Mouse (Mus musculus) midbrain, embryonic 15.5 days (tissue): ENCODE data around the gene 2210407C18Rik. TPM values are rescaled to one million over a fixed set of nuclear protein-coding genes. Genes with fewer than 3 reads are reported as not detected.

Experiments
- ATAC-seq: fragments of 200-750 bp; cut with Nextera tagmentation; replicated peaks from 2 replicates; pipeline ENCODE4 v1.8.0; 2017; ENCODE audit warnings: moderate TSS enrichment
- H3K27ac ChIP-seq: fragments of 300-500 bp; sonication (generic); 2 replicates; pipeline ENCODE4 v1.5.1; 2015; ENCODE audit warnings: mild to moderate bottlenecking, inconsistent platforms
- H3K27me3 ChIP-seq: fragments of 300-500 bp; sonication (generic); replicated peaks from 2 replicates; pipeline ENCODE4 v1.6.1; 2015; ENCODE audit warnings: inconsistent platforms
- H3K36me3 ChIP-seq: fragments of 300-500 bp; sonication (generic); replicated peaks from 2 replicates; pipeline ENCODE4 v1.6.1; 2015; ENCODE audit warnings: inconsistent platforms
- H3K4me1 ChIP-seq: fragments of 300-500 bp; sonication (generic); 2 replicates; pipeline ENCODE4 v1.6.1; 2015; ENCODE audit warnings: inconsistent platforms
- H3K4me2 ChIP-seq: fragments of 300-500 bp; sonication (generic); 2 replicates; pipeline ENCODE4 v1.6.1; 2015; ENCODE audit warnings: inconsistent platforms, mild to moderate bottlenecking, moderate library complexity
- H3K4me3 ChIP-seq: fragments of 300-500 bp; sonication (generic); 2 replicates; pipeline ENCODE4 v1.5.1; 2015; ENCODE audit warnings: mild to moderate bottlenecking, inconsistent platforms
- H3K9ac ChIP-seq: fragments of 300-500 bp; sonication (generic); 2 replicates; pipeline ENCODE4 v1.6.1; 2015; ENCODE audit warnings: mild to moderate bottlenecking, inconsistent platforms
- H3K9me3 ChIP-seq: fragments of 300-500 bp; sonication (generic); 2 replicates; pipeline ENCODE4 v1.6.1; 2016; ENCODE audit warnings: inconsistent platforms
- WGBS: fragments of 180-500 bp; shearing (Covaris S2); methylation state at CpG from one replicate; pipeline ENCODE4 v1.1.7; 2015; ENCODE audit warnings: mixed read lengths; 5-methylcytosine and 5-hydroxymethylcytosine counted together
- polyA plus RNA-seq: library from polyadenylated mRNA; unstranded; fragments of >200 nt; fragmentation: Nextera tagmentation; extraction: Ambion mirVana; gene quantifications from 2 replicates; pipeline ENCODE4 v1.2.1, GENCODE M21; 2015

The 2210407C18Rik gene
- polyA plus RNA-seq, 1 experiment from 2014 or later, result not detected

- no peak overlapping the region for H3K4me2 ChIP-seq
- no peaks in the 10 kb centered on the region for H3K9me3 ChIP-seq
- 55% methylated on average over 6 of the region's 6 CpGs for WGBS
- no peaks in the 10 kb centered on the region for H3K27me3 ChIP-seq
- no peak overlapping the region for H3K4me3 ChIP-seq
- H3K36me3 ChIP-seq, result no peaks in the 10 kb centered on the region
- H3K9ac ChIP-seq, result no peak overlapping the region
- no peak overlapping the region for H3K27ac ChIP-seq
- ATAC-seq, result no peak
- no peaks in the 10 kb centered on the region for H3K4me1 ChIP-seq
Observed at GRCm38 (mm10) chr11:58618793-58619192, 2.9 kb upstream of the 2210407C18Rik start.

GRCm38 (mm10) chr11:58618369-58618768 is 2.5 kb upstream of the 2210407C18Rik start:
- Histone ChIP-seq H3K36me3 (no peaks in the 10 kb centered on the region), H3K27me3 (no peaks in the 10 kb centered on the region), H3K4me1 (no peaks in the 10 kb centered on the region), H3K9ac (no peak overlapping the region), H3K4me2 (no peak overlapping the region), H3K4me3 (no peak overlapping the region), H3K9me3 (no peaks in the 10 kb centered on the region), H3K27ac (no peak overlapping the region)
- 66% methylated on average over 3 of the region's 3 CpGs for WGBS
- no peak for ATAC-seq

- Histone ChIP-seq H3K27me3 (no peaks in the 10 kb centered on the region), H3K4me3 (no peak overlapping the region), H3K36me3 (no peaks in the 10 kb centered on the region), H3K9me3 (no peaks in the 10 kb centered on the region), H3K9ac (no peak overlapping the region), H3K27ac (no peak overlapping the region), H3K4me1 (no peaks in the 10 kb centered on the region), H3K4me2 (no peak overlapping the region)
- no peak for ATAC-seq
Observed at GRCm38 (mm10) chr11:58614526-58614925, 1.3 kb downstream of the 2210407C18Rik start.

- WGBS, result 91% methylated on average over 3 of the region's 3 CpGs
- Histone ChIP-seq H3K4me2 (no peak overlapping the region), H3K9me3 (no peaks in the 10 kb centered on the region), H3K4me1 (no peaks in the 10 kb centered on the region), H3K9ac (no peak overlapping the region), H3K4me3 (no peak overlapping the region), H3K27ac (no peak overlapping the region), H3K36me3 (no peaks in the 10 kb centered on the region), H3K27me3 (no peaks in the 10 kb centered on the region)
- no peak for ATAC-seq
Observed at GRCm38 (mm10) chr11:58613359-58613758, 2.5 kb downstream of the 2210407C18Rik start.

- Histone ChIP-seq H3K27me3 (no peaks in the 10 kb centered on the region), H3K4me3 (no peak overlapping the region), H3K9me3 (no peaks in the 10 kb centered on the region), H3K4me1 (no peaks in the 10 kb centered on the region), H3K36me3 (no peaks in the 10 kb centered on the region), H3K9ac (no peak overlapping the region), H3K27ac (no peak overlapping the region), H3K4me2 (no peak overlapping the region)
- 89% methylated on average over 6 of the region's 6 CpGs for WGBS
- no peak for ATAC-seq
Observed at GRCm38 (mm10) chr11:58607030-58607429, 8.8 kb downstream of the 2210407C18Rik start.

- no peaks in the 10 kb centered on the region for H3K4me1 ChIP-seq
- H3K9me3 ChIP-seq, result no peaks in the 10 kb centered on the region
- H3K27me3 ChIP-seq, result no peaks in the 10 kb centered on the region
- no peaks in the 10 kb centered on the region for H3K36me3 ChIP-seq
- no peak overlapping the region for H3K27ac ChIP-seq
- no peak overlapping the region for H3K4me3 ChIP-seq
- no peak overlapping the region for H3K4me2 ChIP-seq
- no peak for ATAC-seq
- 91% methylated on average over 12 of the region's 12 CpGs for WGBS
- no peak overlapping the region for H3K9ac ChIP-seq
Observed at GRCm38 (mm10) chr11:58606177-58606919, 9.5 kb downstream of the 2210407C18Rik start.

- ATAC-seq, result no peak
- H3K9me3 ChIP-seq, result no peaks in the 10 kb centered on the region
- H3K27ac ChIP-seq, result no peak overlapping the region
- no peak overlapping the region for H3K4me3 ChIP-seq
- no peaks in the 10 kb centered on the region for H3K4me1 ChIP-seq
- H3K4me2 ChIP-seq, result no peak overlapping the region
- no peaks in the 10 kb centered on the region for H3K27me3 ChIP-seq
- 89% methylated on average over 3 of the region's 3 CpGs for WGBS
- no peak overlapping the region for H3K9ac ChIP-seq
- H3K36me3 ChIP-seq, result no peaks in the 10 kb centered on the region
Observed at GRCm38 (mm10) chr11:58605228-58605627, 10.6 kb downstream of the 2210407C18Rik start.

GRCm38 (mm10) chr11:58604688-58605087 is 11.2 kb downstream of the 2210407C18Rik start:
- no peak overlapping the region for H3K4me3 ChIP-seq
- no peak overlapping the region for H3K4me2 ChIP-seq
- H3K4me1 ChIP-seq, result no peaks in the 10 kb centered on the region
- no peaks in the 10 kb centered on the region for H3K9me3 ChIP-seq
- WGBS, result 54% methylated on average over 2 of the region's 2 CpGs
- H3K27ac ChIP-seq, result no peak overlapping the region
- H3K36me3 ChIP-seq, result no peaks in the 10 kb centered on the region
- no peak for ATAC-seq
- no peak overlapping the region for H3K9ac ChIP-seq
- no peaks in the 10 kb centered on the region for H3K27me3 ChIP-seq

- Histone ChIP-seq H3K27me3 (no peaks in the 10 kb centered on the region), H3K9ac (no peak overlapping the region), H3K27ac (no peak overlapping the region), H3K9me3 (no peaks in the 10 kb centered on the region), H3K36me3 (no peaks in the 10 kb centered on the region), H3K4me1 (no peaks in the 10 kb centered on the region), H3K4me2 (no peak overlapping the region), H3K4me3 (no peak overlapping the region)
- WGBS, result 82% methylated on average over 6 of the region's 6 CpGs
- no peak for ATAC-seq
Observed at GRCm38 (mm10) chr11:58602800-58603560, 12.9 kb downstream of the 2210407C18Rik start.

- Histone ChIP-seq H3K36me3 (no peaks in the 10 kb centered on the region), H3K9me3 (no peaks in the 10 kb centered on the region), H3K4me1 (no peaks in the 10 kb centered on the region), H3K27ac (no peak overlapping the region), H3K27me3 (no peaks in the 10 kb centered on the region), H3K9ac (no peak overlapping the region), H3K4me3 (no peak overlapping the region), H3K4me2 (no peak overlapping the region)
- ATAC-seq, result no peak
Observed at GRCm38 (mm10) chr11:58602062-58602461, 13.8 kb downstream of the 2210407C18Rik start.

- H3K27ac ChIP-seq, result no peak overlapping the region
- WGBS, result 87% methylated on average over 13 of the region's 13 CpGs
Observed at GRCm38 (mm10) chr11:58597837-58598236, 18.0 kb downstream of the 2210407C18Rik start.

GRCm38 (mm10) chr11:58594814-58595213 is 21.1 kb downstream of the 2210407C18Rik start, which contains the start of gene Olfr324:
Gene Olfr324, plus strand, starts transcription at chr11:58595114.
- H3K4me1 ChIP-seq, result no peaks in the 10 kb centered on the region
- no peak within 1 kb of the TSS for H3K4me2 ChIP-seq
- H3K9me3 ChIP-seq, result no peaks in the 10 kb centered on the region
- no peak for ATAC-seq
- no peaks in the 10 kb centered on the region for H3K27me3 ChIP-seq
- no peaks in the 10 kb centered on the region for H3K36me3 ChIP-seq
- 85% methylated on average over 6 of the region's 6 CpGs for WGBS
- H3K4me3 ChIP-seq, result no peak within 1 kb of the TSS
- no peak within 1 kb of the TSS for H3K9ac ChIP-seq
- H3K27ac ChIP-seq, result no peak within 1 kb of the TSS

More at GRCm38 (mm10) chr11:58597837-58598236, 18.0 kb downstream of the 2210407C18Rik start:
- H3K9ac ChIP-seq, result no peak overlapping the region
- ATAC-seq, result no peak
- H3K4me2 ChIP-seq, result no peak overlapping the region
- no peak overlapping the region for H3K4me3 ChIP-seq
- H3K4me1 ChIP-seq, result no peaks in the 10 kb centered on the region
- no peaks in the 10 kb centered on the region for H3K36me3 ChIP-seq
- H3K9me3 ChIP-seq, result no peaks in the 10 kb centered on the region
- no peaks in the 10 kb centered on the region for H3K27me3 ChIP-seq
